8 mouse cellular contexts compared by ENCODE assay signal in genomic region chr10:84916810-84917730, GRCm38 (mm10). TPM values are rescaled to one million over a fixed set of nuclear protein-coding genes. Genes with fewer than 3 reads are reported as not detected.
DNase-seq lines count a peak whose midpoint lies in the region; ATAC-seq and TF ChIP-seq lines count a peak whose summit lies in the region.

Gene Ric8b, plus strand, starts transcription at chr10:84917616.

- peak within 1 kb of the TSS; percentile 93 for H3K9ac ChIP-seq in embryonic facial prominence, embryonic 13.5 days
- H3K9ac ChIP-seq in limb, embryonic 12.5 days (replicated peaks) = peak within 1 kb of the TSS; percentile 83
- H3K9ac ChIP-seq in midbrain, embryonic 15.5 days = peak within 1 kb of the TSS; percentile 89

- ATAC-seq in embryonic facial prominence, embryonic 13.5 days (ENCODE audit: insufficient number of reproducible peaks, insufficient read depth, low FRiP score, low TSS enrichment, low read depth) = peak; percentile 96
- peak; percentile 97 for ATAC-seq in limb, embryonic 12.5 days (ENCODE audit: insufficient number of reproducible peaks, insufficient read depth, low FRiP score, low TSS enrichment, low read depth)
- ATAC-seq in midbrain, embryonic 15.5 days (replicated peaks) = peak; percentile 97

- peaks cover 16% of the 10 kb centered on the region for H3K4me1 ChIP-seq in embryonic facial prominence, embryonic 13.5 days
- peaks cover 6% of the 10 kb centered on the region; the same call in 1 of the 2 replicates for H3K4me1 ChIP-seq in kidney, adult 2 months (ENCODE audit: control insufficient read depth, insufficient read depth, low read length)
- H3K4me1 ChIP-seq in limb, embryonic 12.5 days (replicated peaks) = peaks cover 15% of the 10 kb centered on the region
- peaks cover 27% of the 10 kb centered on the region for H3K4me1 ChIP-seq in midbrain, embryonic 15.5 days
- no peaks in the 10 kb centered on the region for H3K4me1 ChIP-seq in spleen, adult 2 months (ENCODE audit: control insufficient read depth, insufficient read depth, insufficient read length)

- H3K36me3 ChIP-seq in embryonic facial prominence, embryonic 13.5 days = no peaks in the 10 kb centered on the region
- no peaks in the 10 kb centered on the region for H3K36me3 ChIP-seq in kidney, adult 2 months (ENCODE audit: control insufficient read depth, insufficient read depth, low read length)
- H3K36me3 ChIP-seq in limb, embryonic 12.5 days = no peaks in the 10 kb centered on the region
- H3K36me3 ChIP-seq in midbrain, embryonic 15.5 days (replicated peaks) = no peaks in the 10 kb centered on the region
- H3K36me3 ChIP-seq in spleen, adult 2 months (ENCODE audit: control insufficient read depth, insufficient read depth, low read length) = no peaks in the 10 kb centered on the region

- no peak for TF ChIP-seq POLR2A in kidney, adult 2 months (IDR thresholded peaks at IDR 0.05; ENCODE audit: low read depth, low read length)
- no peak for TF ChIP-seq POLR2A in spleen, adult 2 months (IDR thresholded peaks at IDR 0.05; ENCODE audit: low read depth, low read length)

- H3K4me3 ChIP-seq in embryonic facial prominence, embryonic 13.5 days = peak within 1 kb of the TSS; percentile 85
- H3K4me3 ChIP-seq in kidney, adult 2 months (ENCODE audit: insufficient read depth, low read depth, low read length) = peak within 1 kb of the TSS; percentile 85
- H3K4me3 ChIP-seq in limb, embryonic 12.5 days (replicated peaks) = peak within 1 kb of the TSS; percentile 81
- peak within 1 kb of the TSS; percentile 82 for H3K4me3 ChIP-seq in midbrain, embryonic 15.5 days
- peak within 1 kb of the TSS; percentile 95 for H3K4me3 ChIP-seq in spleen, adult 2 months (ENCODE audit: extremely low read depth, insufficient read depth, insufficient read length)

- under 1% methylated on average over 42 of the region's 51 CpGs for WGBS in embryonic facial prominence, embryonic 13.5 days
- under 1% methylated on average over 46 of the region's 51 CpGs for WGBS in kidney, adult 2 months
- whole genome bisulfite sequencing in limb, embryonic 12.5 days = under 1% methylated on average over 51 of the region's 51 CpGs
- WGBS in midbrain, embryonic 15.5 days = under 1% methylated on average over 50 of the region's 51 CpGs
- under 1% methylated on average over 48 of the region's 51 CpGs for WGBS in spleen, adult 2 months

- no peaks in the 10 kb centered on the region; the same call in 1 of the 2 replicates for H3K9me3 ChIP-seq in embryonic facial prominence, embryonic 13.5 days
- no peaks in the 10 kb centered on the region for H3K9me3 ChIP-seq in limb, embryonic 12.5 days
- H3K9me3 ChIP-seq in midbrain, embryonic 15.5 days = no peaks in the 10 kb centered on the region

- peak within 1 kb of the TSS; percentile 97 for H3K27ac ChIP-seq in embryonic facial prominence, embryonic 13.5 days
- peak within 1 kb of the TSS; percentile 99 for H3K27ac ChIP-seq in kidney, adult 2 months (ENCODE audit: insufficient read depth, low read depth, low read length)
- peak within 1 kb of the TSS; percentile 96 for H3K27ac ChIP-seq in limb, embryonic 12.5 days
- peak within 1 kb of the TSS; percentile 100 for H3K27ac ChIP-seq in midbrain, embryonic 15.5 days
- peak within 1 kb of the TSS; percentile 95 for H3K27ac ChIP-seq in spleen, adult 2 months (ENCODE audit: insufficient read depth, low read length)

- peak; percentile 96 for DNase-seq in 3134 (ENCODE audit: extremely low read depth, insufficient read length, low spot score)
- DNase-seq in adrenal gland, postnatal 36 days = peak; percentile 98
- DNase-seq in heart, adult 18-20 months = peak; percentile 98
- peak; percentile 99 for DNase-seq in kidney, adult 2 months
- peak; percentile 83 to 89 for DNase-seq in spleen, adult 2 months (ENCODE audit: low read depth in 1 of 2, low spot score in 2 of 2)

- H3K4me2 ChIP-seq in embryonic facial prominence, embryonic 13.5 days = peak within 1 kb of the TSS; percentile 86
- H3K4me2 ChIP-seq in limb, embryonic 12.5 days = peak within 1 kb of the TSS; percentile 86
- peak within 1 kb of the TSS; percentile 59 for H3K4me2 ChIP-seq in midbrain, embryonic 15.5 days

- TF ChIP-seq CTCF in kidney, adult 2 months (conservative IDR thresholded peaks at IDR 0.05; ENCODE audit: insufficient read depth, insufficient read length, low read depth, low read length) = no peak
- no peak for TF ChIP-seq CTCF in spleen, adult 2 months (IDR thresholded peaks at IDR 0.05; ENCODE audit: extremely low read depth, insufficient read depth, insufficient read length, insufficient replicate concordance)

- no peaks in the 10 kb centered on the region for H3K27me3 ChIP-seq in embryonic facial prominence, embryonic 13.5 days
- H3K27me3 ChIP-seq in kidney, adult 2 months (replicated peaks; ENCODE audit: control insufficient read depth, insufficient read depth, low read length) = no peaks in the 10 kb centered on the region
- H3K27me3 ChIP-seq in limb, embryonic 12.5 days = no peaks in the 10 kb centered on the region
- H3K27me3 ChIP-seq in midbrain, embryonic 15.5 days (replicated peaks) = no peaks in the 10 kb centered on the region
- no peaks in the 10 kb centered on the region for H3K27me3 ChIP-seq in spleen, adult 2 months (ENCODE audit: control insufficient read depth, insufficient read depth, low read length)

RNA-seq across cellular contexts. Expression of gene Ric8b, which starts in this region (rescaled TPM):
- total RNA-seq in adrenal gland, postnatal 36 days (2021) = 10 to 100 TPM; 29.2 to 38.7 TPM
- 23.0 and 27.4 TPM in 2 replicates for polyA plus RNA-seq in embryonic facial prominence, embryonic 13.5 days (2015; fragmentation: Nextera tagmentation; extraction: Ambion mirVana)
- total RNA-seq in heart, adult 18-20 months (2021) = 10 to 100 TPM; 37.8 to 42.2 TPM
- polyA plus RNA-seq in kidney, adult 2 months (2012; rRNA removed) = 12.2 and 13.6 TPM in 2 replicates
- 30.3 and 34.4 TPM in 2 replicates for polyA plus RNA-seq in limb, embryonic 12.5 days (2016; fragmentation: Nextera tagmentation; extraction: Ambion mirVana)
- polyA plus RNA-seq in midbrain, embryonic 15.5 days (2015; fragmentation: Nextera tagmentation; extraction: Ambion mirVana) = 48.3 and 51.8 TPM in 2 replicates
- 4.9 and 5.5 TPM in 2 replicates for polyA plus RNA-seq in spleen, adult 2 months (2012; rRNA removed)

Comparison
In these comparisons a context has a peak if more than half of its experiments do, and no peak if none do; other contexts are left out.
1. Peak in every context shown above with its lines: DNase-seq, ATAC-seq, H3K4me3 ChIP-seq and H3K27ac ChIP-seq.